Mouse (Mus musculus): ENCODE measurements at regions not wholly inside any gene's neighbourhood (a gene's known extent, or its start where the extent isn't known, plus 50 kb on each side); places are given as distances from the start of the nearest gene placed in this dataset.

- DNase-seq (ENCODE audit: low spot score), result no peak
Measured at GRCm38 (mm10) chr13:94708786-94709185, 79.9 kb upstream of the Tbca start.

GRCm38 (mm10) chr13:94709691-94710573 lies 78.8 kb upstream of the Tbca start:
- DNase-seq (ENCODE audit: low spot score), result no peak

- DNase-seq (ENCODE audit: low spot score), result no peak
Measured at GRCm38 (mm10) chr13:94710574-94711172, 78.0 kb upstream of the Tbca start.

GRCm38 (mm10) chr13:94713451-94713850 lies 75.3 kb upstream of the Tbca start:
- DNase-seq (ENCODE audit: low spot score), result no peak

GRCm38 (mm10) chr13:94721625-94722024 lies 67.1 kb upstream of the Tbca start:
- no peak for DNase-seq (ENCODE audit: low spot score)

All from adipocyte (in vitro differentiated cells).